Mouse (Mus musculus) testis, adult 2 months (tissue): Measurements from ENCODE around the gene Slco3a1.

ENCODE experiments used
- CTCF ChIP-seq: fragments of 200-500 bp; IDR thresholded peaks from 2 replicates; pipeline ENCODE4 v1.5.1; 2012; ENCODE audit warnings: low read depth, mild to moderate bottlenecking, inconsistent platforms, low read length, moderate library complexity; ENCODE audit not compliant: control insufficient read depth, insufficient read depth, insufficient replicate concordance
- POLR2A ChIP-seq: fragments of 200-500 bp; IDR thresholded peaks from 2 replicates; pipeline ENCODE4 v1.6.1; 2012; ENCODE audit warnings: low read depth, mild to moderate bottlenecking, inconsistent platforms, low read length, moderate library complexity; ENCODE audit not compliant: control insufficient read depth

- TF ChIP-seq CTCF, result no peak
- no peak for TF ChIP-seq POLR2A
These were observed 112.2 kb downstream of the Slco3a1 start for GRCm38 (mm10) chr7:74442380-74442779.
